Mouse (Mus musculus) MEL (cell line): ENCODE measurements around the gene Gemin7. TPM values are rescaled to one million over a fixed set of nuclear protein-coding genes. Genes with fewer than 3 reads are reported as not detected.

Experiments used
- DNase-seq: peaks from one replicate; pipeline ENCODE4 v3.0.0; 2011; ENCODE audit warnings: low read depth, low spot score
- H3K27ac ChIP-seq: 2 replicates; pipeline ENCODE4 v1.5.1; 2012; ENCODE audit warnings: low read depth, mild to moderate bottlenecking, control low read depth, low read length, moderate library complexity; ENCODE audit not compliant: control insufficient read depth
- H3K27me3 ChIP-seq, 2 experiments: fragments of 150-350 bp in 1 of 2; sonication (generic) in 1 of 2; 2 replicates each; pipeline ENCODE4 v1.6.1; 2012; ENCODE audit warnings: low read length in 2 of 2, mild to moderate bottlenecking in 2 of 2, improper control_type of control experiment in 1 of 2, moderate library complexity in 1 of 2; ENCODE audit not compliant: insufficient read depth in 2 of 2, control insufficient read depth in 1 of 2
- H3K36me3 ChIP-seq, 2 experiments: 2 replicates each; pipeline ENCODE4 v1.6.1; 2012 to 2014; ENCODE audit warnings: low read length in 2 of 2, improper control_type of control experiment in 1 of 2, inconsistent platforms in 1 of 2, mild to moderate bottlenecking in 1 of 2; ENCODE audit not compliant: insufficient read depth in 2 of 2, control insufficient read depth in 1 of 2
- H3K4me1 ChIP-seq, 2 experiments: fragments of 150-350 bp in 1 of 2; sonication (generic) in 1 of 2; 2 replicates each; pipeline ENCODE4 v1.6.1; 2012; ENCODE audit warnings: low read length in 2 of 2, improper control_type of control experiment in 1 of 2, mild to moderate bottlenecking in 1 of 2; ENCODE audit not compliant: insufficient read depth in 2 of 2, control insufficient read depth in 1 of 2
- H3K4me3 ChIP-seq, 2 experiments: fragments of 150-350 bp in 1 of 2; sonication (generic) in 1 of 2; 2 replicates each; pipeline ENCODE4 v1.5.1; 2012; ENCODE audit warnings: low read depth in 2 of 2, low read length in 2 of 2, mild to moderate bottlenecking in 2 of 2, moderate library complexity in 2 of 2, control low read depth in 1 of 2, improper control_type of control experiment in 1 of 2; ENCODE audit not compliant: control insufficient read depth in 1 of 2, insufficient read depth in 1 of 2
- H3K79me2 ChIP-seq: 2 replicates; pipeline ENCODE4 v1.6.1; 2012; ENCODE audit warnings: mild to moderate bottlenecking, low read length, moderate library complexity; ENCODE audit not compliant: control insufficient read depth, poor library complexity, insufficient read depth
- H3K9ac ChIP-seq: 2 replicates; pipeline ENCODE4 v1.6.1; 2012; ENCODE audit warnings: low read depth, mild to moderate bottlenecking, control low read depth, low read length, moderate library complexity; ENCODE audit not compliant: control insufficient read depth, poor library complexity, severe bottlenecking
- H3K9me3 ChIP-seq: fragments of 150-350 bp; sonication (generic); replicated peaks from 2 replicates; pipeline ENCODE4 v1.6.1; 2012; ENCODE audit warnings: mild to moderate bottlenecking, low read length, improper control_type of control experiment, moderate library complexity; ENCODE audit not compliant: insufficient read depth
- CTCF ChIP-seq, 3 experiments: IDR thresholded peaks in 2 of 3; conservative IDR thresholded peaks in 1 of 3; 2 replicates each; pipeline ENCODE4 v1.5.1; 2011 to 2012; ENCODE audit warnings: low read length in 3 of 3, low read depth in 2 of 3, mild to moderate bottlenecking in 2 of 3, improper control_type of control experiment in 1 of 3, inconsistent platforms in 1 of 3, mixed read lengths in 1 of 3, moderate library complexity in 1 of 3; ENCODE audit not compliant: control insufficient read depth in 1 of 3, insufficient read depth in 1 of 3, poor library complexity in 1 of 3, severe bottlenecking in 1 of 3
- POLR2A ChIP-seq, 2 experiments: IDR thresholded peaks; 2 replicates each; pipeline ENCODE4 v1.6.1; 2011 to 2012; ENCODE audit warnings: low read length in 2 of 2, mild to moderate bottlenecking in 2 of 2, control low read depth in 1 of 2, improper control_type of control experiment in 1 of 2, low read depth in 1 of 2, moderate library complexity in 1 of 2; ENCODE audit not compliant: control insufficient read depth in 1 of 2, insufficient read depth in 1 of 2, poor library complexity in 1 of 2
- RAD21 ChIP-seq: IDR thresholded peaks from 2 replicates; pipeline ENCODE4 v1.6.1; 2011; ENCODE audit warnings: mild to moderate bottlenecking, low read depth, low read length, improper control_type of control experiment
- SMC3 ChIP-seq: IDR thresholded peaks from 2 replicates; pipeline ENCODE4 v1.6.1; 2011; ENCODE audit warnings: low read depth, low read length, improper control_type of control experiment
- polyA plus RNA-seq, 2 experiments: library from polyadenylated mRNA; stranded (reverse) in 1 of 2; unstranded in 1 of 2; fragments of >175 nt in 1 of 2; fragments of >200 nt in 1 of 2; gene quantifications; 2 replicates each; pipeline versions ENCODE4 v1.2.1 to v1.2.4; 2012; ENCODE audit warnings: low replicate concordance in 2 of 2, low read depth in 1 of 2; ENCODE audit not compliant: insufficient read length in 2 of 2, insufficient read depth in 1 of 2, missing spikeins in 1 of 2
- total RNA-seq: library from RNA; depleted of rRNA; stranded (reverse); fragments of 300-350 nt; gene quantifications from 2 replicates; pipeline ENCODE4 v1.2.3, GENCODE M21; 2012; rRNA removed

The Gemin7 gene
- total and polyA plus RNA-seq, 3 experiments = 58.0 to 78.7 TPM; not detected in 1

DNA sequence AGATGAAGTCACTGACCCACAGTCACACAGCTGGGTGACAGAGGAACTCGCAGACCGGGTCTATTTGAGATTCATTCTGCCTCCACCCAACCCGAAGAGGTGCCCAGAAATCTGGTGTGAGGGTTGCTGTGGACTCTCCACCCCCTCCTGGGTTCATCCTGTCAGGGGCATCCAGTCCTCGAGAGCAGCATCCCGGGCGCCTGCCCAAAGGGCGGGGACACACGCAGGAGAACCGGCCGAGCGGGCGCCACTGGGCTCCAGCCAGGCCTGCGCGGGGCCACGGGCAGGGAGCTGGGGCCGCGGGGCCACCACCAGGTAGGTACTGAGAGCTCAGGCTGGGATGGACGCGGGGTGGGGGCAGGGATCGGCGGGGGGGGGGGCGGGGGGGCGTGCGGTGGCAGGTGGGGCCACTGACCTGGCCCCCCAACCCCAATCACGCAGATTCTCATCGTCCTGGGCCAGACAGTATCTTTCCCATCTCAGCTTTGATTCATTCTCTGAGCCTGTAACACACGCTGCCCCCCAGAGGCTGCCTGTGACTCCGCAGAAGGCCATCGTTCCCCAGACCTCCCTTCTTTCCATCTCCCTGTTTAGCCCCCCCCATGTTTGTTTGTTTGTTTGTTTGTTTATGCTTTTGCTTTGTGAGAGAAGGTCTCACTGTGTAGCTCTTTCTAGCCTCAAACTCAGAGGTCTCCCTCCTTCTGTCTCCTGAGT lies 59.6 kb downstream of the Gemin7 start, which contains the start of gene Nkpd1:
Gene Nkpd1 (plus strand): TSS at position 187 of the 714 bp plus-strand sequence.
- no peak within 1 kb of the TSS for H3K27ac ChIP-seq
- peaks cover 0 to 4% of the 10 kb centered on the region in 2 experiments; a peak in 2 of 4 replicates for H3K4me1 ChIP-seq
- peaks cover 2% of the 10 kb centered on the region; the same call in 1 of the 2 replicates for H3K79me2 ChIP-seq
- DNase-seq = peak; percentile 23
- peak; percentile 15 for TF ChIP-seq RAD21
- no peak for TF ChIP-seq POLR2A (IDR thresholded peaks at IDR 0.05; ENCODE audit: control insufficient read depth in 1 of 2, insufficient read depth in 1 of 2, low read depth in 1 of 2, low read length in 2 of 2, poor library complexity in 1 of 2)
- TF ChIP-seq SMC3 = peak; percentile 36; the same call in 1 of the 2 replicates
- TF ChIP-seq CTCF (IDR thresholded peaks at IDR 0.05 in 2 of 3, conservative IDR thresholded peaks at IDR 0.05 in 1 of 3; ENCODE audit: control insufficient read depth in 1 of 3, insufficient read depth in 1 of 3, low read depth in 2 of 3, low read length in 3 of 3, poor library complexity in 1 of 3, severe bottlenecking in 1 of 3) = peak; percentile 43 to 77 (median 60)
- no peak within 1 kb of the TSS for H3K9ac ChIP-seq
- H3K27me3 ChIP-seq = no peaks in the 10 kb centered on the region
- no peaks in the 10 kb centered on the region for H3K36me3 ChIP-seq
- no peak within 1 kb of the TSS for H3K4me3 ChIP-seq
- H3K9me3 ChIP-seq = no peaks in the 10 kb centered on the region

Other genes with a start within 250 kb of the Gemin7 start
- 22.2 and 25.9 TPM in 2 replicates for gene Ercc1, start 232.8 kb downstream of the Gemin7 start, total RNA-seq
- 10 to 100 TPM in 1 of 2 experiments, not detected in 1; 37.5 TPM for gene Ercc1, start 232.8 kb downstream of the Gemin7 start, polyA plus RNA-seq
- 26.2 and 43.9 TPM in 2 replicates for gene Cd3eap, start 218.1 kb downstream of the Gemin7 start, total RNA-seq
- gene Cd3eap, start 218.1 kb downstream of the Gemin7 start, polyA plus RNA-seq = 10 to 100 TPM in 1 of 2 experiments, not detected in 1; 49.8 TPM
- gene Ppp1r13l, start 217.8 kb downstream of the Gemin7 start, total RNA-seq = 1.0 and 1.5 TPM in 2 replicates
- gene Ppp1r13l, start 217.8 kb downstream of the Gemin7 start, polyA plus RNA-seq = 10 to 100 TPM in 1 of 2 experiments, not detected in 1; 15.9 TPM
- gene Ercc2, start 195.6 kb downstream of the Gemin7 start, total RNA-seq = 29.4 and 34.4 TPM in 2 replicates
- gene Ercc2, start 195.6 kb downstream of the Gemin7 start, polyA plus RNA-seq = 10 to 100 TPM in 1 of 2 experiments, not detected in 1; 44.5 TPM
- 2.7 and 3.6 TPM in 2 replicates for gene Klc3, start 173.5 kb downstream of the Gemin7 start, total RNA-seq
- gene Klc3, start 173.5 kb downstream of the Gemin7 start, polyA plus RNA-seq = under 1 TPM in 1 of 2 experiments, not detected in 1; 0.42 TPM
- gene Ckm, start 172.8 kb downstream of the Gemin7 start, total RNA-seq = not detected in 2 replicates
- not detected for gene Ckm, start 172.8 kb downstream of the Gemin7 start, polyA plus RNA-seq
- gene Mark4, start 118.8 kb downstream of the Gemin7 start, total RNA-seq = 4.7 TPM in 2 replicates
- 10 to 100 TPM in 1 of 2 experiments, not detected in 1; 18.5 TPM for gene Mark4, start 118.8 kb downstream of the Gemin7 start, polyA plus RNA-seq
- 0.08 TPM in 1 of 2 replicates, not detected in the other for gene Exoc3l2, start 114.3 kb downstream of the Gemin7 start, total RNA-seq
- gene Exoc3l2, start 114.3 kb downstream of the Gemin7 start, polyA plus RNA-seq = under 1 TPM in 1 of 2 experiments, not detected in 1; 0.08 TPM
- gene Bloc1s3, start 69.2 kb downstream of the Gemin7 start, total RNA-seq = 5.5 and 6.1 TPM in 2 replicates
- gene Bloc1s3, start 69.2 kb downstream of the Gemin7 start, polyA plus RNA-seq = 1 to 10 TPM in 1 of 2 experiments, not detected in 1; 7.5 TPM
- gene Trappc6a, start 69.2 kb downstream of the Gemin7 start, total RNA-seq = 65.6 and 88.2 TPM in 2 replicates
- gene Trappc6a, start 69.2 kb downstream of the Gemin7 start, polyA plus RNA-seq = 10 to 100 TPM in 1 of 2 experiments, not detected in 1; 82.8 TPM
- gene Nkpd1, start 59.8 kb downstream of the Gemin7 start, total RNA-seq = 0.07 and 0.35 TPM in 2 replicates
- gene Nkpd1, start 59.8 kb downstream of the Gemin7 start, polyA plus RNA-seq = under 1 TPM in 1 of 2 experiments, not detected in 1; 0.33 TPM
- gene Ppp1r37, start 14.5 kb downstream of the Gemin7 start, total RNA-seq = 10.0 and 13.6 TPM in 2 replicates
- 10 to 100 TPM in 1 of 2 experiments, not detected in 1; 29.0 TPM for gene Ppp1r37, start 14.5 kb downstream of the Gemin7 start, polyA plus RNA-seq
- 2.9 and 3.3 TPM in 2 replicates for gene Zfp296, start 308 bp downstream of the Gemin7 start, total RNA-seq
- 1 to 10 TPM in 1 of 2 experiments, not detected in 1; 7.8 TPM for gene Zfp296, start 308 bp downstream of the Gemin7 start, polyA plus RNA-seq
- gene Clasrp, start 26.9 kb upstream of the Gemin7 start, total RNA-seq = 29.9 and 31.1 TPM in 2 replicates
- gene Clasrp, start 26.9 kb upstream of the Gemin7 start, polyA plus RNA-seq = 10 to 100 TPM in 1 of 2 experiments, not detected in 1; 62.2 TPM
- 4.6 and 6.2 TPM in 2 replicates for gene Relb, start 51.8 kb upstream of the Gemin7 start, total RNA-seq
- gene Relb, start 51.8 kb upstream of the Gemin7 start, polyA plus RNA-seq = 1 to 10 TPM in 1 of 2 experiments, not detected in 1; 7.7 TPM
- 55.5 and 58.5 TPM in 2 replicates for gene Clptm1, start 87.4 kb upstream of the Gemin7 start, total RNA-seq
- 100 to 1,000 TPM in 1 of 2 experiments, 10 to 100 TPM in 1; 62.4 to 102 TPM for gene Clptm1, start 87.4 kb upstream of the Gemin7 start, polyA plus RNA-seq
- not detected in 2 replicates for gene Apoc2, start 100.3 kb upstream of the Gemin7 start, total RNA-seq
- gene Apoc2, start 100.3 kb upstream of the Gemin7 start, polyA plus RNA-seq = not detected
- not detected in 2 replicates for gene Gm44805, start 103.8 kb upstream of the Gemin7 start, total RNA-seq
- gene Gm44805, start 103.8 kb upstream of the Gemin7 start, polyA plus RNA-seq = not detected
- gene Apoc4, start 103.9 kb upstream of the Gemin7 start, total RNA-seq = not detected in 2 replicates
- gene Apoc4, start 103.9 kb upstream of the Gemin7 start, polyA plus RNA-seq = not detected
- gene Apoc1, start 115.1 kb upstream of the Gemin7 start, total RNA-seq = not detected in 2 replicates
- under 1 TPM in 1 of 2 experiments, not detected in 1; 0.35 TPM for gene Apoc1, start 115.1 kb upstream of the Gemin7 start, polyA plus RNA-seq
- gene Apoe, start 121.6 kb upstream of the Gemin7 start, total RNA-seq = 22.6 and 33.3 TPM in 2 replicates
- gene Apoe, start 121.6 kb upstream of the Gemin7 start, polyA plus RNA-seq = 10 to 100 TPM in 1 of 2 experiments, not detected in 1; 61.4 TPM
- gene Tomm40, start 137.8 kb upstream of the Gemin7 start, total RNA-seq = 288 and 294 TPM in 2 replicates
- 100 to 1,000 TPM in 1 of 2 experiments, not detected in 1; 403 TPM for gene Tomm40, start 137.8 kb upstream of the Gemin7 start, polyA plus RNA-seq
- 6.9 TPM in 2 replicates for gene Nectin2, start 172.9 kb upstream of the Gemin7 start, total RNA-seq
- gene Nectin2, start 172.9 kb upstream of the Gemin7 start, polyA plus RNA-seq = 10 to 100 TPM in 1 of 2 experiments, not detected in 1; 25.6 TPM
- gene Bcam, start 193.4 kb upstream of the Gemin7 start, total RNA-seq = 2.6 and 3.2 TPM in 2 replicates
- 1 to 10 TPM in 1 of 2 experiments, not detected in 1; 8.1 TPM for gene Bcam, start 193.4 kb upstream of the Gemin7 start, polyA plus RNA-seq
- gene Cblc, start 219.2 kb upstream of the Gemin7 start, total RNA-seq = not detected in 2 replicates
- gene Cblc, start 219.2 kb upstream of the Gemin7 start, polyA plus RNA-seq = not detected
- 1.7 and 2.7 TPM in 2 replicates for gene Bcl3, start 245.2 kb upstream of the Gemin7 start, total RNA-seq
- gene Bcl3, start 245.2 kb upstream of the Gemin7 start, polyA plus RNA-seq = 1 to 10 TPM in 1 of 2 experiments, not detected in 1; 6.7 TPM